Mouse (Mus musculus) Patski (cell line): ENCODE data around the gene Tmem205. TPM values are rescaled to one million over a fixed set of nuclear protein-coding genes. Genes with fewer than 3 reads are reported as not detected.
A peak's percentile ranks its signal among the peaks of the same experiment; 100 is the strongest.

Experiments
- ATAC-seq: fragments of 100-300 bp; one replicate; pipeline ENCODE4 v1.8.0; 2021
- CTCF ChIA-PET: fragments of 350-600 bp; sonication (Branson Sonifier 250); formaldehyde crosslinking; loops from one replicate; lab custom pipeline; 2022; ENCODE audit warnings: inconsistent platforms; lab: Charles Lee
- POLR2A ChIA-PET: fragments of 350-600 bp; sonication (Branson Sonifier 250); formaldehyde crosslinking; loops from one replicate; lab custom pipeline; 2022; ENCODE audit warnings: antibody characterized with exemption, inconsistent platforms; lab: Charles Lee
- DNase-seq: peaks from one replicate; pipeline ENCODE4 v3.0.0-alpha.2; 2011; ENCODE audit warnings: low read depth, low spot score
- H3K27me3 ChIP-seq: fragments of 371-371 bp; one replicate; pipeline ENCODE4 v1.5.1; 2021
- CTCF ChIP-seq: fragments of 100-300 bp; IDR thresholded peaks from one replicate; pipeline ENCODE4 v1.5.1; 2021
- in situ Hi-C: fragments of 300-500 bp; cut with MboI; formaldehyde crosslinking; loops from 3 replicates; pipeline ENCODE4 v1.11.1; 2018; ENCODE audit warnings: low pct_unique_long_range_greater_than_20kb, mixed read lengths
- polyA plus RNA-seq: library from polyadenylated mRNA; unstranded; gene quantifications from one replicate; pipeline ENCODE4 v1.2.3, GENCODE M21; 2021

Tmem205 gene
- polyA plus RNA-seq, 1 experiment from 2014 or later: 54.8 TPM

DNA sequence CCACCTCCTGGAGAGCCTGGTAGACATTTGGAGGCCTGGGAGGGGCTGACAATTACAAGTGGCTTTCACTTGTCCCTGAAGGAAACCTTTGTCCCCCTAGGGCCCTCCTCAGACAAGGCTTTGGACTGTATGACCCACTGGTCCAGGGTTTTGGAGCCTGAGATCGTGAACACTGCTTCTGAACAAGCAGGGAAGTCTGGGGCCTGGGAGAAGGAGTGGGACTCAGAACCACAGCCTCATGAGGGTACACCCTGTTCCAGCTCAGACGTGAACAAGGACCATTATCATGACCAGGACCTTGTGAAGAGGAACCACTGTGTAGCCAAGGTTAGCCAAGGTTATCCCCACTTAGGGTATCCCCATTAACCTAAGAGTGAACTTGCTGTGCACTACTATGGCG is 1.9 kb upstream of the Tmem205 start:
- no peak for TF ChIP-seq CTCF
- ChIA-PET POLR2A (no interaction called here), CTCF (interaction anchor here (1.0 kb wide), 1 partner anchor 84 kb away, joined by 3 read pairs; no protein-coding TSS in a partner anchor)
- in situ Hi-C loops: no loop called here
- ATAC-seq (no peak), DNase-seq (no peak)
- no peaks in the 10 kb centered on the region for H3K27me3 ChIP-seq

DNA sequence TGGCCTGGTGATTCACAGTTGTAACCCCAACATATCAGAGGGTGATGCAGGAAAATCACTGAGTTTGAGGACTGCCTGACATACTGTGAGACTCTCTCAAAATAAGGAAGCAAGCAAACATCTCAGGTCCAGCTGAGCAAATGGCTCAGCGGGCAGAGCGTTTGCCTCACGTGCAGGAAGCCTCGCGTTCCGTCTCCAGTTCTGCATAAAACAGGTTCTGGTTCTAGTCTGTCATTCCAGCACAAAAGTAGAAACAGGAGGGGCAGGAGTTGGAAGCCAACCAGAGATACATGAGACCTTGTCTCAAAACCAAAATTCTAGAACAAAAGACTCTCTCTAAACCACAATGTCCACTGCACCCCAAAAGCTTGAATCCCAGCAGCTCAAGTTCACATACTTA is 572 bp downstream of the Tmem205 start:
- in situ Hi-C loops: no loop called here
- ChIA-PET CTCF (interaction anchor here (0.9 kb wide), 1 partner anchor 18 kb away, joined by 3 read pairs; no protein-coding TSS in a partner anchor), POLR2A (no interaction called here)
- ATAC-seq (no peak), DNase-seq (no peak)
- no peaks in the 10 kb centered on the region for H3K27me3 ChIP-seq
- TF ChIP-seq CTCF: no peak

DNA sequence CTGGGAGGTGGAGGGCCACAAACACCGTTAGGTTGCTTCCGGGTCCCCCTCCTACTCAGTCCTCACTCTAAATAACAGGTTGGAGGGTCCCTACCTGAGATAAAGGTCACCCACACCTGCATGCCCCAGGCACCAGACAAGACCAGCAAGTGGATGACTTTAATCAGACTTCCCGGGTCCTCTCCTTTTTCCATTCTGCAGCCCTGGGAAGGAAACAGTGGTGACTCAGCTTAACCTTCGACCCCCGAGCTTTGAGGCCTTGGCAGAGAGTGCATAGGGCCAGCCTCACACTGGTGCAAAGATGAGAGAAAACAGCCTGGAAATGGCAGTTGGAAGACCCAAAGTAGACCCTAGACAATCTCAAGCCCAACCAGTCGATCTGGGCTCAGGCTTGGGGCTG is 1.2 kb downstream of the Tmem205 start:
- TF ChIP-seq CTCF: no peak
- no peaks in the 10 kb centered on the region for H3K27me3 ChIP-seq
- POLR2A ChIA-PET: no interaction called here
- CTCF ChIA-PET: no interaction called here
- no peak for DNase-seq
- in situ Hi-C loops: no loop called here
- no peak for ATAC-seq

DNA sequence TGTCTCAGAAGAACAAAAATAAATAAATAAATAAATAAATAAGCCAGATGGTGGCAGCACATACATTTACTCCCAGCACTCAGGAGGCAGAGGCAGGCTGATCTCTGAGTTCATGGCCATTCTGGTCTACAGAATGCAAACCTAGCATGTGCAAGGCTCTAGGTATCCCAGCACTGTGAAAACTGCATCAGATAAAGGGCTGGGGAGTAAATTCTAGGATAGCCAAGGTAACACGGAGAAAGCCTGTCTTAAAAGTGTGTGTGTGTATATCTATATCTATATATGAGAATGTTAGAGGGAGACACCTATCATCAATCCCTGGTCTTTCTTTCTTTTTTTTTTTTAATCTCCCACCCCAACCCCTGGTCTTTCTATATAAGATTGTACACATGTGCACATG is 1.9 kb downstream of the Tmem205 start:
- DNase-seq: no peak
- ATAC-seq: no peak
- TF ChIP-seq CTCF: no peak
- H3K27me3 ChIP-seq: no peaks in the 10 kb centered on the region
- ChIA-PET CTCF (no interaction called here), POLR2A (no interaction called here)
- in situ Hi-C loops: no loop called here

GRCm38 (mm10) chr9:21925034-21925433 is 2.3 kb downstream of the Tmem205 start:
- ATAC-seq (no peak), DNase-seq (no peak)
- ChIA-PET CTCF (no interaction called here), POLR2A (no interaction called here)
- H3K27me3 ChIP-seq: no peaks in the 10 kb centered on the region
- in situ Hi-C loops: no loop called here
- TF ChIP-seq CTCF: no peak

GRCm38 (mm10) chr9:21924099-21924493 is 3.3 kb downstream of the Tmem205 start:
- no peaks in the 10 kb centered on the region for H3K27me3 ChIP-seq
- POLR2A ChIA-PET: no interaction called here
- no peak for TF ChIP-seq CTCF
- CTCF ChIA-PET: no interaction called here
- in situ Hi-C loops: no loop called here
- DNase-seq (peak; percentile 87), ATAC-seq (peak; percentile 82)

GRCm38 (mm10) chr9:21923490-21924098 is 3.8 kb downstream of the Tmem205 start:
- H3K27me3 ChIP-seq: no peaks in the 10 kb centered on the region
- CTCF ChIA-PET: no interaction called here
- in situ Hi-C loops: no loop called here
- DNase-seq (no peak), ATAC-seq (no peak)
- TF ChIP-seq CTCF: no peak
- POLR2A ChIA-PET: no interaction called here

- POLR2A ChIA-PET: no interaction called here
- TF ChIP-seq CTCF: no peak
- in situ Hi-C loops: no loop called here
- ATAC-seq (no peak), DNase-seq (no peak)
- no peaks in the 10 kb centered on the region for H3K27me3 ChIP-seq
- CTCF ChIA-PET: no interaction called here
These were observed 4.3 kb downstream of the Tmem205 start for GRCm38 (mm10) chr9:21923036-21923435.

- H3K27me3 ChIP-seq: no peaks in the 10 kb centered on the region
- POLR2A ChIA-PET: no interaction called here
- in situ Hi-C loops: no loop called here
- CTCF ChIA-PET: no interaction called here
- DNase-seq (no peak), ATAC-seq (peak; percentile 6)
- no peak for TF ChIP-seq CTCF
These were observed 8.5 kb downstream of the Tmem205 start for GRCm38 (mm10) chr9:21918692-21919384.

GRCm38 (mm10) chr9:21918035-21918592 is 9.2 kb downstream of the Tmem205 start, which contains the start of gene Rab3d:
Rab3d (minus strand) TSS chr9:21918192.
- TF ChIP-seq CTCF: no peak
- peak; percentile 82 for ATAC-seq
- ChIA-PET CTCF (no interaction called here), POLR2A (no interaction called here)
- DNase-seq: peak; percentile 39
- in situ Hi-C loops: no loop called here
- no peaks in the 10 kb centered on the region for H3K27me3 ChIP-seq

GRCm38 (mm10) chr9:21917493-21918034 is 9.8 kb downstream of the Tmem205 start:
- POLR2A ChIA-PET: no interaction called here
- in situ Hi-C loops: no loop called here
- CTCF ChIA-PET: no interaction called here
- H3K27me3 ChIP-seq: no peaks in the 10 kb centered on the region
- DNase-seq (no peak), ATAC-seq (peak; percentile 27)
- no peak for TF ChIP-seq CTCF
